Mouse (Mus musculus) midbrain, embryonic 13.5 days (tissue): Measurements from ENCODE around the gene Rimbp2. TPM values are rescaled to one million over a fixed set of nuclear protein-coding genes. Genes with fewer than 3 reads are reported as not detected.

Experiments used
- ATAC-seq: fragments of 200-750 bp; cut with Nextera tagmentation; 2 replicates; pipeline ENCODE4 v1.8.0; 2017; ENCODE audit warnings: mild to moderate bottlenecking, moderate TSS enrichment, moderate library complexity
- H3K27ac ChIP-seq: fragments of 300-500 bp; sonication (generic); 2 replicates; pipeline ENCODE4 v1.5.1; 2015; ENCODE audit warnings: inconsistent platforms, mild to moderate bottlenecking, moderate library complexity
- H3K27me3 ChIP-seq: fragments of 300-500 bp; sonication (generic); 2 replicates; pipeline ENCODE4 v1.6.1; 2015; ENCODE audit warnings: mild to moderate bottlenecking, inconsistent platforms
- H3K36me3 ChIP-seq: fragments of 300-500 bp; sonication (generic); 2 replicates; pipeline ENCODE4 v1.6.1; 2015; ENCODE audit warnings: mild to moderate bottlenecking, inconsistent platforms
- H3K4me1 ChIP-seq: fragments of 300-500 bp; sonication (generic); replicated peaks from 2 replicates; pipeline ENCODE4 v1.6.1; 2015; ENCODE audit warnings: inconsistent platforms
- H3K4me2 ChIP-seq: fragments of 300-500 bp; sonication (generic); replicated peaks from 2 replicates; pipeline ENCODE4 v1.6.1; 2015; ENCODE audit warnings: moderate library complexity, mild to moderate bottlenecking, inconsistent platforms
- H3K4me3 ChIP-seq: fragments of 300-500 bp; sonication (generic); replicated peaks from 2 replicates; pipeline ENCODE4 v1.5.1; 2015; ENCODE audit warnings: mild to moderate bottlenecking, inconsistent platforms
- H3K9ac ChIP-seq: fragments of 300-500 bp; sonication (generic); replicated peaks from 2 replicates; pipeline ENCODE4 v1.6.1; 2015; ENCODE audit warnings: mild to moderate bottlenecking, inconsistent platforms
- H3K9me3 ChIP-seq: fragments of 300-500 bp; sonication (generic); 2 replicates; pipeline ENCODE4 v1.6.1; 2016; ENCODE audit warnings: mild to moderate bottlenecking, inconsistent platforms
- WGBS: fragments of 180-500 bp; shearing (Covaris S2); methylation state at CpG from one replicate; pipeline ENCODE4 v1.1.7; 2015; 5-methylcytosine and 5-hydroxymethylcytosine counted together
- polyA plus RNA-seq: library from polyadenylated mRNA; unstranded; fragments of >200 nt; fragmentation: Nextera tagmentation; extraction: Ambion mirVana; gene quantifications from 2 replicates; pipeline ENCODE4 v1.2.1, GENCODE M21; 2015

Rimbp2 gene
- polyA plus RNA-seq, 1 experiment from 2014 or later, result 3.0 TPM

DNA sequence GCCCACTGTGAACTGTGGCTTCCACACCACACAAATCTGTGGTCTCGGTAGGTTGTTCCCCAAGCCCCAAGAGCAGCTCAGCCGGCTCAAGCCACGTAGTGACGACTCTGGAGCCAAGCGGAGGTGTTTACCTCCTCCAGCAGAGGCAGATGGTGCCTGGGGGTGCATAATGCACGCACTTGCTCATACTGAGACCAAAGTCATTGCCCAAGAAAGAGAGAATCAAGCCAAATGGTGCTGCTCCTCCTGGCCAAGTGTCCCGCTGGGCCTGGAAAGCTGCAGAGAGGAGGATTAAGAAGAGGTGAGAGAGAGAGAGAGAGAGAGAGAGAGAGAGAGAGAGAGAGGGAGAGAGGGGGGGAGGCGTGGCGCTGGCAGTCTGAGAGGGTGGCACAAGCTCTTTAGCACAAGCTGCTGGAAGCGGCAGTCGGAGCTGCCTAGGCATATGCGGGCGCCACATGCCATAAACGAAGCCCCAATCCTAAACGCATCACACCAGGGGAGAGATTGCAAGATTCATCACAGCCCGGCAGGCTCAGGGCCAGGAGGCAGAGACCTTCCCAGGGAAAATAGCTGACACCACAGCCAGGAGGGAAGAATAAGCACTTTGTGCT is 75.8 kb downstream of the Rimbp2 start:
- WGBS, result 21% methylated on average over 16 of the region's 16 CpGs
- Histone ChIP-seq H3K27ac (peak overlapping the region; percentile 53), H3K36me3 (no peaks in the 10 kb centered on the region), H3K9me3 (no peaks in the 10 kb centered on the region), H3K4me2 (0 out of 2 replicates have a peak overlapping the region, but pooled peaks have one; percentile 3), H3K4me3 (no peak overlapping the region), H3K4me1 (peaks cover 11% of the 10 kb centered on the region), H3K9ac (no peak overlapping the region), H3K27me3 (no peaks in the 10 kb centered on the region)
- peak; percentile 43; the same call in 1 of the 2 replicates for ATAC-seq

DNA sequence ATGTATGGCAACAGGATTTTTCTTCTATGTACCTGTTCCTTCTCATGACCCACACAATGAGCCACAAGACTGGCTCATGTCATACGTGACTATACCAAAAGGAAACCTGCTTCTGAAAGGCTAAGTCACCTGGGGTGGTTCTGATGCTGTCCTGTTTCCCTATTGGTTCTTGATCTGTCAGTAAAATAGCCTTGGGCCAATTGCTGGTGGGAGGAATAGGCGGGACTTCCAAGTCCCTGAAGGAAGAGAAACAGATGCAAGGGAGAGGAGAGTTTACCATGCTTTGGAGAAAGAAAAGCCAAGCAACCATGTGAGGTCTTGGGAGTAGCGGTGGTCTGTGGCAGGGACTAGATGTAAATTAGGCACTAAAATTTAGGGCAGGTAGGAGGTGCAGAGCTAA is 81.6 kb downstream of the Rimbp2 start:
- WGBS, result 66% methylated on average over 3 of the region's 3 CpGs
- no peak overlapping the region for H3K4me2 ChIP-seq
- ATAC-seq, result no peak

DNA sequence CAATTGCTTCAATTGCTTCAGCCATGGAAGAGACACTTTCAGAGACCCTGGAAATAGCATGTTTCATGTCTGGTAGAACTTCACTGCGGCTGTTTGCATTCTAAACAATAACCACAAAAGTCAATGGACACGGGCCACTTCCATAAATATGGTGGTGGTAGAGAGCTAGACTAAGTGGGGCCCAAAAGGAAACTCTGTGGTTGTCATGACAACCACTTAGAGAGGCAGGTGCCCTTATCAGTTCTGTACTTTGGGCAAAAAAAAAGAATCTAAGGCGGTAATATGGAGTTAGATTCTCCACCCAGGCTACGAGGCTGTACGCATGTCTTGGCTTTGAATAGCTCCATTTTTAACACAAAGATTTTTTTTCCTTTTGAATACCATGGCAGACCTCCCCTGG is 86.5 kb downstream of the Rimbp2 start:
- Histone ChIP-seq H3K4me2 (no peak overlapping the region), H3K9ac (no peak overlapping the region), H3K27ac (no peak overlapping the region), H3K9me3 (no peaks in the 10 kb centered on the region), H3K4me1 (0 out of 2 replicates have a peak, but pooled peaks cover 17% of the 10 kb centered on the region), H3K27me3 (no peaks in the 10 kb centered on the region), H3K4me3 (no peak overlapping the region), H3K36me3 (no peaks in the 10 kb centered on the region)
- 79% methylated on average over 5 of the region's 5 CpGs for WGBS
- ATAC-seq, result no peak

More for the DNA sequence above, 81.6 kb downstream of the Rimbp2 start:
- Histone ChIP-seq H3K36me3 (no peaks in the 10 kb centered on the region), H3K27me3 (no peaks in the 10 kb centered on the region), H3K4me3 (no peak overlapping the region), H3K9ac (no peak overlapping the region), H3K4me1 (0 out of 2 replicates have a peak, but pooled peaks cover 6% of the 10 kb centered on the region), H3K9me3 (no peaks in the 10 kb centered on the region), H3K27ac (no peak overlapping the region)

DNA sequence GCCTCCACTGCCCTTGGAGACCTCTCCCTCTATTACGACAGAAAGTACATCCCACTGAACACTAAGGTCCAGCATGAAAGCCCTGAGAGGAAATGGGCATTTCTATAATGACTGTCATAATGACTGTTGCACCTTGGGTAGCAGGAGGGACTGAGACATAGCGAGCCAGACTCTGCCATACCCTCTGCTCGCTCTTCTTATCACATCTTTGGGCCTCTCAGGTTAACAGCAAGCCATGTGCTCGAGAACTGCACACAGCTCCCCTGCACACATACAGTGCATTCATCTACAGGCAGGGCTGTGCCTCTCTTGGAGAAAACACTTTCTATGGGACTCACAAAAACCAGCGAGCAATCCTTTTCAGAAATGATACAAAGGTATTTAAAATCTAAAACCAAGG is 87.0 kb downstream of the Rimbp2 start:
- ATAC-seq, result no peak
- no peak overlapping the region for H3K9ac ChIP-seq
- H3K9me3 ChIP-seq, result no peaks in the 10 kb centered on the region
- 93% methylated on average over 5 of the region's 5 CpGs for WGBS
- no peak overlapping the region for H3K4me2 ChIP-seq
- H3K4me1 ChIP-seq, result 0 out of 2 replicates have a peak, but pooled peaks cover 17% of the 10 kb centered on the region
- no peak overlapping the region for H3K4me3 ChIP-seq
- no peak overlapping the region for H3K27ac ChIP-seq
- H3K27me3 ChIP-seq, result no peaks in the 10 kb centered on the region
- H3K36me3 ChIP-seq, result no peaks in the 10 kb centered on the region

- no peaks in the 10 kb centered on the region for H3K36me3 ChIP-seq
- H3K27ac ChIP-seq, result 0 out of 2 replicates have a peak overlapping the region, but pooled peaks have one; percentile 3
- H3K27me3 ChIP-seq, result no peaks in the 10 kb centered on the region
- WGBS, result 51% methylated on average over 6 of the region's 6 CpGs
- H3K9ac ChIP-seq, result no peak overlapping the region
- H3K9me3 ChIP-seq, result no peaks in the 10 kb centered on the region
- H3K4me2 ChIP-seq, result no peak overlapping the region
- 0 out of 2 replicates have a peak, but pooled peaks cover 21% of the 10 kb centered on the region for H3K4me1 ChIP-seq
- H3K4me3 ChIP-seq, result no peak overlapping the region
- ATAC-seq, result no peak
Observed at GRCm38 (mm10) chr5:128863497-128863896, 89.8 kb downstream of the Rimbp2 start.

DNA sequence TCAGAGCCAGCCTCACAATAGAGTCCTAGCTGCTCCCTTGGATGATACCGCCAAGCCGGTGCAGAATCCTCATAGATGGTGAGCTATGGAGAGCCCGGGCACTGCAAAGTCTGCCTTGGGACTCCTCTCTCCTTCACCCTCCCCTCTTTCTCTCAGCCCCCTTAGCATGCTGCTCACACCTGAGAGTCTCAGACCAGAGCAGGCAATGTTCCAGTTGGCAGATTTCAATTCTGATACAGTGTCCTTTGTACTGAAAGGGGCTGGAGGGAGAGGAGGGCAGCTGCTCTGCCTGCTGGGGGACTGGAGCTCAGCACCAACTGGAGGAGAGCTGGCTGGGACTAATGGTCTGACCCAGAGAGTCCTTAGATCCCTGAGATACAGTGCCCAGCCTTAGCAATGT is 92.4 kb downstream of the Rimbp2 start:
- H3K27me3 ChIP-seq, result no peaks in the 10 kb centered on the region
- no peaks in the 10 kb centered on the region for H3K9me3 ChIP-seq
- 91% methylated on average over 3 of the region's 3 CpGs for WGBS
- no peak overlapping the region for H3K4me3 ChIP-seq
- H3K27ac ChIP-seq, result no peak overlapping the region
- H3K36me3 ChIP-seq, result no peaks in the 10 kb centered on the region
- H3K9ac ChIP-seq, result no peak overlapping the region
- 0 out of 2 replicates have a peak, but pooled peaks cover 15% of the 10 kb centered on the region for H3K4me1 ChIP-seq
- ATAC-seq, result 0 out of 2 replicates have a peak, but pooled peaks have one; percentile 45
- H3K4me2 ChIP-seq, result no peak overlapping the region

DNA sequence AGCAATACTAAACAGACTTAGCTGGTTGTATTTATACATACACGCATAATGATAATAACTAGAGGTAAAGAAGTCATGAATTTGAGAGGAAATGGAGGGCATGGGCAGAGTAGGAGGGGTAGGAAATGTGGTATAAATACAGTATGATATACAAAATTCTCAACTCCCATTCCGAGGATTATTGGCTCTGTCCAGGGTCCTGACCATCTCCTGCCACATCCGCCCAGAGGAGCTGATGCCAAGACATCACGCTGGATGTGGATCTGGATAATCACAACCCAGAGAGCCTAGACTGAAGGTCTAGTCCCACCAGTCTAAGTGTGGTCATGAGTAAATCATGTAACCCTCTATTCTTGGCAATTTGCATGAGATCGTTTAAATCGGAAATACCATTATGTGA is 100.5 kb downstream of the Rimbp2 start:
- H3K27ac ChIP-seq, result no peak overlapping the region
- no peaks in the 10 kb centered on the region for H3K4me1 ChIP-seq
- H3K4me3 ChIP-seq, result no peak overlapping the region
- H3K4me2 ChIP-seq, result no peak overlapping the region
- WGBS, result 68% methylated on average over 6 of the region's 6 CpGs
- H3K27me3 ChIP-seq, result no peaks in the 10 kb centered on the region
- ATAC-seq, result no peak
- H3K9me3 ChIP-seq, result no peaks in the 10 kb centered on the region
- H3K9ac ChIP-seq, result no peak overlapping the region
- H3K36me3 ChIP-seq, result no peaks in the 10 kb centered on the region

GRCm38 (mm10) chr5:128847806-128848205 is 105.5 kb downstream of the Rimbp2 start:
- H3K27ac ChIP-seq, result no peak overlapping the region
- peaks cover 4% of the 10 kb centered on the region; the same call in 1 of the 2 replicates for H3K9me3 ChIP-seq
- H3K4me1 ChIP-seq, result peaks cover 4% of the 10 kb centered on the region
- ATAC-seq, result no peak
- H3K9ac ChIP-seq, result no peak overlapping the region
- no peak overlapping the region for H3K4me3 ChIP-seq
- no peaks in the 10 kb centered on the region; the same call in 1 of the 2 replicates for H3K27me3 ChIP-seq
- 90% methylated on average over 8 of the region's 8 CpGs for WGBS
- no peak overlapping the region for H3K4me2 ChIP-seq
- H3K36me3 ChIP-seq, result peaks cover 16% of the 10 kb centered on the region

- Histone ChIP-seq H3K9me3 (peaks cover 4% of the 10 kb centered on the region; the same call in 1 of the 2 replicates), H3K4me1 (peaks cover 17% of the 10 kb centered on the region), H3K27me3 (no peaks in the 10 kb centered on the region; the same call in 1 of the 2 replicates), H3K4me2 (no peak overlapping the region), H3K9ac (no peak overlapping the region), H3K4me3 (no peak overlapping the region), H3K27ac (no peak overlapping the region), H3K36me3 (peaks cover 16% of the 10 kb centered on the region)
- WGBS, result 91% methylated on average over 12 of the region's 12 CpGs
- ATAC-seq, result no peak
Observed at GRCm38 (mm10) chr5:128846433-128847040, 106.7 kb downstream of the Rimbp2 start.

DNA sequence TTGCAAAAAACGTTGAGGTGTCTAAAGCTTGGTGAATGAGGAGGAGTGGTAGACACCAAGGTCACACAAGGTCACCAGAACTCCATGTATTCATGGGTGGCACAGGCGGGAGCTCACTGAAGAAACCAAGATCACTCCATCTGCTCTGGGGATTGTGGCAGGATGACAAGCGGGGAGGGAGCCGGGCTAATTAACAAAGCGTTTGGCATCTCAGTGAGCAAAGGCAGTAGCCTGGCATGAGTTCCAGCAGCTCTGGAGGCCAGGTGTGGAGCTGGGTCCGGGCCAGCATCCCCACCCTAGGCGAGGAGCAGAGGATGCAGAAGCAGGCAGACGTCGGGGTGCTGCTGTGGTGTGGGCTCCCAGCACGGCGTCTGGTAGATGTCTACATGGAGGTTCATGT is 108.3 kb downstream of the Rimbp2 start:
- Histone ChIP-seq H3K4me2 (no peak overlapping the region), H3K36me3 (peaks cover 16% of the 10 kb centered on the region), H3K27ac (no peak overlapping the region), H3K4me3 (no peak overlapping the region), H3K9ac (no peak overlapping the region), H3K27me3 (no peaks in the 10 kb centered on the region; the same call in 1 of the 2 replicates), H3K9me3 (peaks cover 4% of the 10 kb centered on the region; the same call in 1 of the 2 replicates), H3K4me1 (peaks cover 23% of the 10 kb centered on the region)
- no peak for ATAC-seq
- WGBS, result 88% methylated on average over 11 of the region's 11 CpGs

- Histone ChIP-seq H3K9ac (no peak overlapping the region), H3K4me3 (no peak overlapping the region), H3K27ac (no peak overlapping the region), H3K27me3 (no peaks in the 10 kb centered on the region; the same call in 1 of the 2 replicates), H3K4me1 (peaks cover 23% of the 10 kb centered on the region), H3K36me3 (peaks cover 16% of the 10 kb centered on the region), H3K9me3 (peaks cover 4% of the 10 kb centered on the region; the same call in 1 of the 2 replicates), H3K4me2 (no peak overlapping the region)
- ATAC-seq, result no peak
- WGBS, result 53% methylated on average over 2 of the region's 2 CpGs
Observed at GRCm38 (mm10) chr5:128843982-128844381, 109.3 kb downstream of the Rimbp2 start.

DNA sequence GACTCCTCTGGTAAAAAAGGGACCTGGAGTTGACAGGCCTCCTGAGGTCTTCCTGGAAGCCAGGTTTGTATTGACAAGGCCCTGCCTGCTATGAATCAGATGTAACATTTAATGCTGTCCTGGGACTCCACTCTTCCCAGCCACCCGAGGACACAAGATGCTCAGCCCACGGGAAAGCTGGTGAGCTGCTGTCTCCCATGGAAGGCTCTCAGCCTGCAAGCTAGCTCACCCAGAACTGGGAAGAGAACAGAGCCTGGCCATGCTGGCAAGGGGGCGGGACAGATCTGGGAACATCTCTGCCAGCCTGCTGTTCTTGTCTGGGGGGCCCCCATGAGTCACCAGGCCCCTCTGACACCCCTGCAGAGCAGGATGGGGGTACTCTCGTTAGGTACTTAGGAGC is 111.7 kb downstream of the Rimbp2 start:
- no peak for ATAC-seq
- Histone ChIP-seq H3K9ac (no peak overlapping the region), H3K4me3 (no peak overlapping the region), H3K27me3 (no peaks in the 10 kb centered on the region; the same call in 1 of the 2 replicates), H3K4me1 (peaks cover 23% of the 10 kb centered on the region), H3K27ac (no peak overlapping the region), H3K4me2 (no peak overlapping the region), H3K36me3 (peaks cover 16% of the 10 kb centered on the region), H3K9me3 (peaks cover 4% of the 10 kb centered on the region; the same call in 1 of the 2 replicates)
- WGBS, result 73% methylated on average over 4 of the region's 4 CpGs
